Mouse (Mus musculus) embryonic facial prominence, embryonic 13.5 days (tissue): ENCODE measurements around the gene Slfn5. TPM values are rescaled to one million over a fixed set of nuclear protein-coding genes. Genes with fewer than 3 reads are reported as not detected.
"Not testable (repeated sequence)": the region's sequence is repeated elsewhere in the genome, so short reads cannot be mapped to it uniquely, and the experiment has no call there.

Experiments
- ATAC-seq: fragments of 200-750 bp; cut with Nextera tagmentation; 2 replicates; pipeline ENCODE4 v1.8.0; 2017; ENCODE audit warnings: low read depth; ENCODE audit not compliant: insufficient number of reproducible peaks, insufficient read depth, low FRiP score, low TSS enrichment
- H3K27ac ChIP-seq: fragments of 300-500 bp; sonication (generic); 2 replicates; pipeline ENCODE4 v1.5.1; 2015; ENCODE audit warnings: moderate library complexity, mild to moderate bottlenecking, inconsistent platforms
- H3K27me3 ChIP-seq: fragments of 300-500 bp; sonication (generic); 2 replicates; pipeline ENCODE4 v1.6.1; 2015; ENCODE audit warnings: mild to moderate bottlenecking, inconsistent platforms
- H3K36me3 ChIP-seq: fragments of 300-500 bp; sonication (generic); 2 replicates; pipeline ENCODE4 v1.6.1; 2015; ENCODE audit warnings: mild to moderate bottlenecking, inconsistent platforms
- H3K4me1 ChIP-seq: fragments of 300-500 bp; sonication (generic); 2 replicates; pipeline ENCODE4 v1.6.1; 2015; ENCODE audit warnings: inconsistent platforms
- H3K4me2 ChIP-seq: fragments of 300-500 bp; sonication (generic); 2 replicates; pipeline ENCODE4 v1.6.1; 2015; ENCODE audit warnings: moderate library complexity, mild to moderate bottlenecking, inconsistent platforms
- H3K4me3 ChIP-seq: fragments of 300-500 bp; sonication (generic); 2 replicates; pipeline ENCODE4 v1.5.1; 2015; ENCODE audit warnings: mild to moderate bottlenecking, inconsistent platforms
- H3K9ac ChIP-seq: fragments of 300-500 bp; sonication (generic); 2 replicates; pipeline ENCODE4 v1.6.1; 2015; ENCODE audit warnings: mild to moderate bottlenecking, inconsistent platforms
- H3K9me3 ChIP-seq: fragments of 300-500 bp; sonication (generic); 2 replicates; pipeline ENCODE4 v1.6.1; 2016; ENCODE audit warnings: inconsistent platforms
- WGBS: fragments of 180-500 bp; shearing (Covaris S2); methylation state at CpG from one replicate; pipeline ENCODE4 v1.1.7; 2015; ENCODE audit warnings: mixed read lengths; 5-methylcytosine and 5-hydroxymethylcytosine counted together
- microRNA-seq: library from miRNA; unstranded; fragments of <30 nt; microRNA quantifications from one replicate; pipeline ENCODE4, GENCODE M21; 2016
- polyA plus RNA-seq: library from polyadenylated mRNA; unstranded; fragments of >200 nt; fragmentation: Nextera tagmentation; extraction: Ambion mirVana; gene quantifications from 2 replicates; pipeline ENCODE4 v1.2.1, GENCODE M21; 2015

Gene Slfn5
- polyA plus RNA-seq, 1 experiment from 2014 or later, result 1.8 TPM

DNA sequence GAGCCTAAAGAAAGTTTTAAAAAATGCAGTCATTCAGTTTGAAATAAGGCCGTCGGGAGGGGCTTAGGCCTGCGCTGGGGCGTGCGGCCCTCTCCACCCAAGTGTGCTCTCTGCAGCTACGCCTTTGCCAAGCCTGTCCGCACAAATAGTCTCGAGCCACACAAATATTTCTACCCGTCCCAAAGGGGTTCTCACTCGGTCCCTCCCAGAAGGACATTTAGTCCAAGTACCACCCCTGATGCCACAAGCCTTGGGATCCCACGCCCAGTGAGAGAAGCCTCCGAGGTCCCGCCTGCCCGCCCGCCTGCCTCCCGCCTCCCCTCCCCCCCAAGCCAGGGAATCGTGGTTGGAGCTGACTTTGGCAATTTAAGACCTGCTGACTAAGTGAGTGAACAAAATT lies 32.0 kb downstream of the Slfn5 start:
- no peaks in the 10 kb centered on the region for H3K27me3 ChIP-seq
- no peaks in the 10 kb centered on the region for H3K9me3 ChIP-seq
- no peak overlapping the region for H3K4me3 ChIP-seq
- no peak overlapping the region for H3K27ac ChIP-seq
- H3K4me1 ChIP-seq, result no peaks in the 10 kb centered on the region
- no peak overlapping the region for H3K9ac ChIP-seq
- no peak for ATAC-seq
- 81% methylated on average over 17 of the region's 17 CpGs for WGBS
- H3K4me2 ChIP-seq, result no peak overlapping the region
- H3K36me3 ChIP-seq, result peaks cover 47% of the 10 kb centered on the region

GRCm38 (mm10) chr11:82987621-82988020 lies 36.5 kb downstream of the Slfn5 start:
- Histone ChIP-seq H3K9ac (no peak overlapping the region), H3K4me2 (no peak overlapping the region), H3K36me3 (peaks cover 18% of the 10 kb centered on the region), H3K4me1 (peaks cover 21% of the 10 kb centered on the region), H3K4me3 (no peak overlapping the region), H3K9me3 (no peaks in the 10 kb centered on the region), H3K27ac (no peak overlapping the region), H3K27me3 (no peaks in the 10 kb centered on the region)
- no peak for ATAC-seq
- WGBS, result 91% methylated on average over 6 of the region's 6 CpGs

GRCm38 (mm10) chr11:82989357-82989756 lies 38.2 kb downstream of the Slfn5 start:
- Histone ChIP-seq H3K4me3 (peak overlapping the region; percentile 48), H3K36me3 (peaks cover 13% of the 10 kb centered on the region), H3K9me3 (no peaks in the 10 kb centered on the region), H3K4me1 (peaks cover 21% of the 10 kb centered on the region), H3K4me2 (peak overlapping the region; percentile 72), H3K27ac (no peak overlapping the region), H3K27me3 (no peaks in the 10 kb centered on the region), H3K9ac (peak overlapping the region; percentile 36; the same call in 1 of the 2 replicates)
- no peak for ATAC-seq
- WGBS, result 30% methylated on average over 12 of the region's 12 CpGs

DNA sequence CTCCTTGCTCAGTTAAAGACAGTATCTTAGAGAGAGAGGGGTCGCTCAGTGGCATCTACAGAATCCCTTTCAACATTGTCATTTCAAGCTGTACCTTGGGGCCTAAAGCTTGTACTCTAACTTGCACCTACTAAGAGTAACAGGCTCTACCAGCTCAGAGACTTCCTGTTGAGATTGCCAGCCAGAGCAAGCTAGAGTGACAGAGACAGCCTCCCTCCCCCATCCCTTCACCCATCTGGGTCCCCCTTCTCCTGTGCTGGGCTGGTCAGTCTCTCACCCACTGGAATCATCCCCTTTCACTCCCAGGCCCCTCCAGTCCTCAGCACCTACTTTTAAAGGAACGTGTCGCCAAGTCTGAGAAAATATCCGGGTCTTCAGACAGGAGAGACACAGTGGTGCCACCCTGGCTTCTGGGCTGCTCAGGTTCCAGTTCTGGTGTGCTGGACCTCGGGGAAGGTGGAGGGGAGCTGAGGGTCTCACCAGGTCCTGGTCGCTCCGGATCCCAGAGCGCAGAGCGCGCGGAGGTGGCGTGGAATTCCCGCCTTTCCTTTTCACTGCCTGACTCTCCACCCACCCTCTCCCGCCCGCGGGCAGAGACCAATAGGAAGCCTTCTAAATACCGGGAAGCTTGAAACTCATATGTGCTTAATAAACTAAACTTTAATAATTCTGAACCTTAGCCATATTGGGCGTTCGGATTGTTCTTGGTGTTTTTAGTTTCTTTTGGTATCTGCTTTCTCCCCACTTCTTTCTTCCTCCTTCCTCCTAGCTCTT lies 39.6 kb downstream of the Slfn5 start:
- 0 out of 2 replicates have a peak overlapping the region, but pooled peaks have one; percentile 58 for H3K27ac ChIP-seq
- H3K4me2 ChIP-seq, result peak overlapping the region; percentile 72
- peak; percentile 67; the same call in 1 of the 2 replicates for ATAC-seq
- peak overlapping the region; percentile 69 for H3K9ac ChIP-seq
- peak overlapping the region; percentile 48 for H3K4me3 ChIP-seq
- H3K4me1 ChIP-seq, result peaks cover 21% of the 10 kb centered on the region
- 9% methylated on average over 19 of the region's 19 CpGs for WGBS
- not testable (repeated sequence) for H3K9me3 ChIP-seq, H3K27me3 ChIP-seq, H3K36me3 ChIP-seq

GRCm38 (mm10) chr11:82991469-82992166 lies 40.5 kb downstream of the Slfn5 start, which contains the start of gene Slfn9:
Gene Slfn9, minus strand, starts transcription at chr11:82991830.
- Histone ChIP-seq H3K9me3 (no peaks in the 10 kb centered on the region), H3K27me3 (no peaks in the 10 kb centered on the region), H3K4me3 (peak within 1 kb of the TSS; percentile 48), H3K4me1 (peaks cover 21% of the 10 kb centered on the region), H3K36me3 (no peaks in the 10 kb centered on the region), H3K9ac (peak within 1 kb of the TSS; percentile 69), H3K27ac (peak within 1 kb of the TSS; percentile 58; the same call in 1 of the 2 replicates), H3K4me2 (peak within 1 kb of the TSS; percentile 72)
- ATAC-seq, result no peak
- whole genome bisulfite sequencing, result 6% methylated on average over 14 of the region's 14 CpGs

DNA sequence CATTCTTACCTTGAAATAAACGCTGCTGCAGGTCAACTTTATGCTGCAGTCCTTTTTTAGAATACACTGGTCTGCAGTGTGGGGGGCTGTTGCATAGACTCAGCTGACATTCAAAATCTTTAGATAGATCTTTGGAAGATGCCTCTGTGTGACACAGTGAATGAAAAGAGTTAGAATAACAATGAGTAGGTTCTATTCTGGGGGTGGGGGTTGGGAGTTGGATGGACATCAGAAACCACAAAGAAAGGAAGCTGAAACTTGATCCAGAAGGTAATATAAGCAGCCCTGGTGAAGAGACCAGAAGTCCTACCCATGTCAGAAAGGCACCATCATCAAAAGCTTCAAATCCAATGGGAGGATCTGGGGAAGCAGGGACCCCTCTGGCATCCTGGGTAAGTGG lies 62.2 kb downstream of the Slfn5 start:
- Histone ChIP-seq H3K27me3 (no peaks in the 10 kb centered on the region), H3K9ac (no peak overlapping the region), H3K4me3 (no peak overlapping the region), H3K9me3 (no peaks in the 10 kb centered on the region), H3K27ac (no peak overlapping the region), H3K4me2 (no peak overlapping the region), H3K36me3 (no peaks in the 10 kb centered on the region), H3K4me1 (no peaks in the 10 kb centered on the region)
- 78% methylated on average over 1 of the region's 1 CpGs for WGBS
- no peak for ATAC-seq

Small RNA genes lying within 50 kb of the gene (microRNA-seq; reads per million reads assigned to microRNA genes)
- gene Mir7679, result not detected

Other genes starting within 250 kb of the Slfn5 start
- 0.29 and 0.52 TPM in 2 replicates for gene Cct6b, start 187.0 kb upstream of the Slfn5 start, polyA plus RNA-seq
- 42.0 and 42.7 TPM in 2 replicates for gene Zfp830, start 187.0 kb upstream of the Slfn5 start, polyA plus RNA-seq
- gene Lig3, start 170.2 kb upstream of the Slfn5 start, polyA plus RNA-seq, result 33.9 and 34.7 TPM in 2 replicates
- 10.2 and 11.5 TPM in 2 replicates for gene Rffl, start 80.1 kb upstream of the Slfn5 start, polyA plus RNA-seq
- 11.7 and 12.9 TPM in 2 replicates for gene Rad51d, start 60.7 kb upstream of the Slfn5 start, polyA plus RNA-seq
- 0.15 and 0.32 TPM in 2 replicates for gene Fndc8, start 59.2 kb upstream of the Slfn5 start, polyA plus RNA-seq
- 33.6 and 36.1 TPM in 2 replicates for gene Nle1, start 42.9 kb upstream of the Slfn5 start, polyA plus RNA-seq
- 5.7 and 8.6 TPM in 2 replicates for gene Unc45b, start 40.8 kb upstream of the Slfn5 start, polyA plus RNA-seq
- gene Slfn9, start 40.5 kb downstream of the Slfn5 start, polyA plus RNA-seq, result 17.4 TPM in 2 replicates
- gene Slfn8, start 69.5 kb downstream of the Slfn5 start, polyA plus RNA-seq, result 0.62 and 0.74 TPM in 2 replicates
- gene Slfn2, start 113.8 kb downstream of the Slfn5 start, polyA plus RNA-seq, result 3.3 and 4.8 TPM in 2 replicates
- gene Slfn1, start 165.5 kb downstream of the Slfn5 start, polyA plus RNA-seq, result 0.14 TPM in 1 of 2 replicates, not detected in the other
- gene Slfn4, start 223.8 kb downstream of the Slfn5 start, polyA plus RNA-seq, result 0.15 and 0.22 TPM in 2 replicates
- gene Slfn3, start 240.0 kb downstream of the Slfn5 start, polyA plus RNA-seq, result 1.3 and 2.1 TPM in 2 replicates